Mouse (Mus musculus) embryonic facial prominence, embryonic 12.5 days (tissue): ENCODE data around the gene Mettl1. TPM values are rescaled to one million over a fixed set of nuclear protein-coding genes. Genes with fewer than 3 reads are reported as not detected.

ENCODE experiments used
- ATAC-seq: fragments of 200-750 bp; cut with Nextera tagmentation; 2 replicates; pipeline ENCODE4 v1.8.0; 2017; ENCODE audit not compliant: insufficient number of reproducible peaks, insufficient read depth, low FRiP score, low TSS enrichment
- H3K27ac ChIP-seq: fragments of 300-500 bp; sonication (generic); 2 replicates; pipeline ENCODE4 v1.5.1; 2016; ENCODE audit warnings: mild to moderate bottlenecking
- H3K27me3 ChIP-seq: fragments of 300-500 bp; sonication (generic); 2 replicates; pipeline ENCODE4 v1.6.1; 2016; ENCODE audit warnings: mild to moderate bottlenecking, moderate library complexity
- H3K36me3 ChIP-seq: fragments of 300-500 bp; sonication (generic); 2 replicates; pipeline ENCODE4 v1.6.1; 2016; ENCODE audit warnings: mild to moderate bottlenecking
- H3K4me1 ChIP-seq: fragments of 300-500 bp; sonication (generic); 2 replicates; pipeline ENCODE4 v1.6.1; 2016
- H3K4me2 ChIP-seq: fragments of 300-500 bp; sonication (generic); replicated peaks from 2 replicates; pipeline ENCODE4 v1.6.1; 2016; ENCODE audit warnings: mild to moderate bottlenecking, moderate library complexity
- H3K4me3 ChIP-seq: fragments of 300-500 bp; sonication (generic); 2 replicates; pipeline ENCODE4 v1.5.1; 2016; ENCODE audit warnings: mild to moderate bottlenecking
- H3K9ac ChIP-seq: fragments of 300-500 bp; sonication (generic); 2 replicates; pipeline ENCODE4 v1.6.1; 2016; ENCODE audit warnings: mild to moderate bottlenecking, moderate library complexity
- H3K9me3 ChIP-seq: fragments of 300-500 bp; sonication (generic); 2 replicates; pipeline ENCODE4 v1.6.1; 2016; ENCODE audit warnings: mild to moderate bottlenecking, moderate library complexity
- WGBS: fragments of 180-500 bp; shearing (Covaris S2); methylation state at CpG from one replicate; pipeline ENCODE4 v1.1.7; 2016; 5-methylcytosine and 5-hydroxymethylcytosine counted together
- polyA plus RNA-seq: library from polyadenylated mRNA; unstranded; fragments of >200 nt; fragmentation: Nextera tagmentation; extraction: Ambion mirVana; gene quantifications from 2 replicates; pipeline ENCODE4 v1.2.1, GENCODE M21; 2016

Mettl1 gene
- polyA plus RNA-seq, 1 experiment from 2014 or later, result 51.6 TPM

GRCm38 (mm10) chr10:127018422-127018821 is 22.8 kb upstream of the Mettl1 start:
- no peak overlapping the region for H3K9ac ChIP-seq
- H3K9me3 ChIP-seq, result no peaks in the 10 kb centered on the region
- whole genome bisulfite sequencing, result 79% methylated on average over 16 of the region's 16 CpGs
- H3K4me2 ChIP-seq, result no peak overlapping the region
- H3K27ac ChIP-seq, result no peak overlapping the region
- H3K36me3 ChIP-seq, result peaks cover 14% of the 10 kb centered on the region
- H3K4me1 ChIP-seq, result no peaks in the 10 kb centered on the region; the same call in 1 of the 2 replicates
- ATAC-seq, result no peak
- H3K4me3 ChIP-seq, result no peak overlapping the region
- H3K27me3 ChIP-seq, result no peaks in the 10 kb centered on the region

GRCm38 (mm10) chr10:127030336-127031296 is 10.6 kb upstream of the Mettl1 start, which contains the start of gene Tsfm:
Tsfm (minus strand) TSS chr10:127030840.
- no peaks in the 10 kb centered on the region for H3K27me3 ChIP-seq
- H3K4me3 ChIP-seq, result peak within 1 kb of the TSS; percentile 82
- no peaks in the 10 kb centered on the region for H3K9me3 ChIP-seq
- H3K4me1 ChIP-seq, result 0 out of 2 replicates have a peak, but pooled peaks cover 10% of the 10 kb centered on the region
- H3K36me3 ChIP-seq, result peaks cover 37% of the 10 kb centered on the region
- H3K9ac ChIP-seq, result peak within 1 kb of the TSS; percentile 89
- peak; percentile 80 for ATAC-seq
- peak within 1 kb of the TSS; percentile 81 for H3K4me2 ChIP-seq
- peak within 1 kb of the TSS; percentile 76 for H3K27ac ChIP-seq
- 6% methylated on average over 56 of the region's 56 CpGs for WGBS

GRCm38 (mm10) chr10:127033301-127033741 is 7.9 kb upstream of the Mettl1 start:
- WGBS, result 80% methylated on average over 8 of the region's 8 CpGs
- Histone ChIP-seq H3K9ac (no peak overlapping the region), H3K27ac (no peak overlapping the region), H3K27me3 (no peaks in the 10 kb centered on the region), H3K4me2 (no peak overlapping the region), H3K9me3 (no peaks in the 10 kb centered on the region), H3K4me3 (no peak overlapping the region), H3K36me3 (peaks cover 10% of the 10 kb centered on the region), H3K4me1 (0 out of 2 replicates have a peak, but pooled peaks cover 10% of the 10 kb centered on the region)
- no peak for ATAC-seq

- Histone ChIP-seq H3K4me2 (no peak overlapping the region), H3K27ac (no peak overlapping the region), H3K4me1 (no peaks in the 10 kb centered on the region), H3K9me3 (no peaks in the 10 kb centered on the region), H3K36me3 (no peaks in the 10 kb centered on the region), H3K27me3 (peaks cover 10% of the 10 kb centered on the region; the same call in 1 of the 2 replicates), H3K9ac (no peak overlapping the region), H3K4me3 (no peak overlapping the region)
- WGBS, result 80% methylated on average over 12 of the region's 12 CpGs
- no peak for ATAC-seq
Observed at GRCm38 (mm10) chr10:127036273-127036672, 4.9 kb upstream of the Mettl1 start.

- H3K9ac ChIP-seq, result no peak overlapping the region
- H3K36me3 ChIP-seq, result no peaks in the 10 kb centered on the region
- ATAC-seq, result no peak
- no peak overlapping the region for H3K4me3 ChIP-seq
- H3K27me3 ChIP-seq, result peaks cover 10% of the 10 kb centered on the region; the same call in 1 of the 2 replicates
- peaks cover 4% of the 10 kb centered on the region; the same call in 1 of the 2 replicates for H3K4me1 ChIP-seq
- H3K27ac ChIP-seq, result no peak overlapping the region
- no peaks in the 10 kb centered on the region for H3K9me3 ChIP-seq
- no peak overlapping the region for H3K4me2 ChIP-seq
- 80% methylated on average over 12 of the region's 12 CpGs for WGBS
Observed at GRCm38 (mm10) chr10:127037641-127038040, 3.6 kb upstream of the Mettl1 start.

GRCm38 (mm10) chr10:127040569-127041214 is 522 bp upstream of the Mettl1 start:
- Histone ChIP-seq H3K9ac (peak overlapping the region; percentile 68), H3K4me3 (peak overlapping the region; percentile 83), H3K27ac (0 out of 2 replicates have a peak overlapping the region, but pooled peaks have one; percentile 66), H3K4me1 (peaks cover 9% of the 10 kb centered on the region; the same call in 1 of the 2 replicates), H3K9me3 (no peaks in the 10 kb centered on the region), H3K36me3 (peaks cover 10% of the 10 kb centered on the region), H3K27me3 (peaks cover 10% of the 10 kb centered on the region; the same call in 1 of the 2 replicates), H3K4me2 (peak overlapping the region; percentile 97)
- no peak for ATAC-seq
- WGBS, result 2% methylated on average over 20 of the region's 20 CpGs

- Histone ChIP-seq H3K27me3 (peaks cover 10% of the 10 kb centered on the region; the same call in 1 of the 2 replicates), H3K36me3 (peaks cover 10% of the 10 kb centered on the region), H3K9ac (peak overlapping the region; percentile 68), H3K27ac (peak overlapping the region; percentile 80; the same call in 1 of the 2 replicates), H3K4me2 (peak overlapping the region; percentile 97), H3K9me3 (no peaks in the 10 kb centered on the region), H3K4me1 (peaks cover 9% of the 10 kb centered on the region; the same call in 1 of the 2 replicates), H3K4me3 (peak overlapping the region; percentile 83)
- whole genome bisulfite sequencing, result under 1% methylated on average over 44 of the region's 44 CpGs
- peak; percentile 79 for ATAC-seq
Observed at GRCm38 (mm10) chr10:127041774-127042338, 642 bp downstream of the Mettl1 start.

GRCm38 (mm10) chr10:127042468-127043115 is 1.4 kb downstream of the Mettl1 start:
- WGBS, result 16% methylated on average over 5 of the region's 5 CpGs
- Histone ChIP-seq H3K27me3 (peaks cover 16% of the 10 kb centered on the region), H3K9ac (peak overlapping the region; percentile 68), H3K4me3 (peak overlapping the region; percentile 83), H3K27ac (no peak overlapping the region), H3K9me3 (no peaks in the 10 kb centered on the region), H3K4me1 (peaks cover 9% of the 10 kb centered on the region; the same call in 1 of the 2 replicates), H3K4me2 (peak overlapping the region; percentile 97), H3K36me3 (peaks cover 10% of the 10 kb centered on the region)
- no peak for ATAC-seq

GRCm38 (mm10) chr10:127043187-127043586 is 2.0 kb downstream of the Mettl1 start:
- H3K27me3 ChIP-seq, result peaks cover 22% of the 10 kb centered on the region
- H3K4me2 ChIP-seq, result no peak overlapping the region
- WGBS, result 81% methylated on average over 6 of the region's 6 CpGs
- H3K4me1 ChIP-seq, result peaks cover 9% of the 10 kb centered on the region; the same call in 1 of the 2 replicates
- no peaks in the 10 kb centered on the region for H3K9me3 ChIP-seq
- no peak overlapping the region for H3K9ac ChIP-seq
- H3K36me3 ChIP-seq, result peaks cover 10% of the 10 kb centered on the region
- no peak overlapping the region for H3K4me3 ChIP-seq
- no peak for ATAC-seq
- H3K27ac ChIP-seq, result no peak overlapping the region

GRCm38 (mm10) chr10:127047954-127048353 is 6.7 kb downstream of the Mettl1 start, which contains the start of gene Cyp27b1:
Cyp27b1 (plus strand) TSS chr10:127048250.
- Histone ChIP-seq H3K4me3 (0 out of 2 replicates have a peak within 1 kb of the TSS, but pooled peaks have one; percentile 6), H3K9me3 (no peaks in the 10 kb centered on the region), H3K9ac (no peak within 1 kb of the TSS)

More at GRCm38 (mm10) chr10:127047954-127048353, 6.7 kb downstream of the Mettl1 start, which contains the start of gene Cyp27b1:
- Histone ChIP-seq H3K36me3 (peaks cover 10% of the 10 kb centered on the region), H3K27me3 (peaks cover 53% of the 10 kb centered on the region), H3K4me1 (peaks cover 6% of the 10 kb centered on the region; the same call in 1 of the 2 replicates), H3K4me2 (peak within 1 kb of the TSS; percentile 1), H3K27ac (no peak within 1 kb of the TSS)
- 26% methylated on average over 5 of the region's 5 CpGs for WGBS
- ATAC-seq, result no peak
